Mouse (Mus musculus) heart, adult 10 weeks (tissue): ENCODE data around the gene Ppif. TPM values are rescaled to one million over a fixed set of nuclear protein-coding genes. Genes with fewer than 3 reads are reported as not detected.

Experiments used
- polyA plus RNA-seq: library from polyadenylated mRNA; stranded (reverse); fragments of 350-450 nt; fragmentation: Illumina TruSeq; extraction: RNeasy Lipid Tissue Mini Kit (QIAGEN cat#74804); gene quantifications from one replicate; pipeline ENCODE4 v1.2.3, GENCODE M21; 2014; ENCODE audit warnings: low read depth, low replicate concordance

Gene Ppif
- polyA plus RNA-seq, result 286 TPM

DNA sequence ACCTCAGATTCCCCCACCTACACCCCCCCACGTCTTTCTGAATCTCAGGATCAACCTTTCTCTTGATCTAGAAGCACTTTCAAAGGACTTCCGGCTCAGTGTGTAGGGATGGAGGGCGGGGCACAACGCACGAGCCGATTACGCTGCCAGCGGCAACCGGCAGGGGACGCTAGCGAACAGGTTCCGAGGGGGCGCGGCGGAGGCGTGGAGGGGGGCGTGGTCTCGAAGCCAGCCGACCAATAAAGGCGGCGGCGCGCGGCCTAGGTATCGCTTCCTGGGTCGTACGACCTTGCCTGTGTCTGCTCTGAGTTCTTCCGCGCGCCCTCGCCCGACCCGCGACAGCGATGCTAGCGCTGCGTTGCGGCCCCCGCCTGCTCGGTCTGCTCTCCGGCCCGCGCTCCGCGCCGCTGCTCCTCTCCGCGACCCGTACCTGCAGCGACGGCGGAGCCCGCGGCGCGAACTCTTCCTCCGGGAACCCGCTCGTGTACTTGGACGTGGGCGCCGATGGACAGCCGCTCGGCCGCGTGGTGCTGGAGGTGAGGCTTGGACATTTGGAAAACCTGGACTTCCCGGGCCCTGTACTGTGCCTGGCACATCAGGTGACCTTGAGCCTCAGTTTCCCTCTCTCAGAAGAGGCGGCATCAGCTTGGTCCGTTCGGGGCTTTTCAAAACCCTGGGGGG, at the start of gene Ppif:
Gene Ppif, plus strand, starts transcription at position 267 of the 681 bp plus-strand sequence.

Other genes with a start within 250 kb of the Ppif start
- 27.5 TPM for gene Zmiz1, start 235.0 kb upstream of the Ppif start, polyA plus RNA-seq
- 25.3 TPM for gene Zcchc24, start 74.9 kb downstream of the Ppif start, polyA plus RNA-seq
- gene Anxa11, start 148.0 kb downstream of the Ppif start, polyA plus RNA-seq, result 76.7 TPM
- 9.4 TPM for gene Plac9a, start 208.9 kb downstream of the Ppif start, polyA plus RNA-seq
- gene Tmem254a, start 233.5 kb downstream of the Ppif start, polyA plus RNA-seq, result 2.3 TPM
- not detected for gene Cphx1, start 244.2 kb downstream of the Ppif start, polyA plus RNA-seq